Mouse (Mus musculus): Measurements from ENCODE around the gene Fam25c. TPM values are rescaled to one million over a fixed set of nuclear protein-coding genes. Genes with fewer than 3 reads are reported as not detected.

The Fam25c gene
- total RNA-seq, 2 experiments from 2014 or later = 0.66 TPM; not detected in 1

GRCm38 (mm10) chr14:34303265-34303680, 52.0 kb downstream of the Fam25c start:
- intact Hi-C loops (cut with DNase I; ENCODE audit: low total_unique reads) = no loop called here
- no peak for DNase-seq

- intact Hi-C loops (cut with DNase I; ENCODE audit: low total_unique reads) = no loop called here
- no peak for DNase-seq
Measured at GRCm38 (mm10) chr14:34302681-34303242, 52.5 kb downstream of the Fam25c start.

Other genes with a start within 250 kb of the Fam25c start
- gene Npy4r, start 202.9 kb downstream of the Fam25c start, total RNA-seq (2021) = under 1 TPM; 0.09 to 0.23 TPM
- gene Gprin2, start 153.8 kb downstream of the Fam25c start, total RNA-seq (2021) = under 1 TPM; 0.16 to 0.86 TPM
- under 1 TPM; 0.78 to 0.82 TPM for gene Syt15, start 135.8 kb downstream of the Fam25c start, total RNA-seq (2021)
- 1 to 10 TPM; 6.8 to 7.0 TPM for gene Shld2, start 44.9 kb downstream of the Fam25c start, total RNA-seq (2021)
- gene Glud1, start 44.7 kb downstream of the Fam25c start, total RNA-seq (2021) = 100 to 1,000 TPM; 110 to 129 TPM
- 1 to 10 TPM; 3.0 to 9.9 TPM for gene Sncg, start 19.4 kb upstream of the Fam25c start, total RNA-seq (2021)
- gene Mmrn2, start 20.0 kb upstream of the Fam25c start, total RNA-seq (2021) = 10 to 100 TPM; 16.6 to 20.1 TPM
- gene Bmpr1a, start 147.9 kb upstream of the Fam25c start, total RNA-seq (2021) = 10 to 100 TPM; 65.3 to 69.9 TPM
- not detected for gene 9230112D13Rik, start 167.4 kb upstream of the Fam25c start, total RNA-seq (2021)
- gene Ldb3, start 233.2 kb upstream of the Fam25c start, total RNA-seq (2021) = 1,000 to 10,000 TPM; 1,741 to 1,856 TPM
- not detected for gene Opn4, start 244.7 kb upstream of the Fam25c start, total RNA-seq (2021)

All from gastrocnemius, postnatal 14 days (tissue).